Mouse (Mus musculus): ENCODE results near the gene Msh3.
"Not testable (repeated sequence)": the region's sequence is repeated elsewhere in the genome, so short reads cannot be mapped to it uniquely, and the experiment has no call there.

Msh3 gene

DNA sequence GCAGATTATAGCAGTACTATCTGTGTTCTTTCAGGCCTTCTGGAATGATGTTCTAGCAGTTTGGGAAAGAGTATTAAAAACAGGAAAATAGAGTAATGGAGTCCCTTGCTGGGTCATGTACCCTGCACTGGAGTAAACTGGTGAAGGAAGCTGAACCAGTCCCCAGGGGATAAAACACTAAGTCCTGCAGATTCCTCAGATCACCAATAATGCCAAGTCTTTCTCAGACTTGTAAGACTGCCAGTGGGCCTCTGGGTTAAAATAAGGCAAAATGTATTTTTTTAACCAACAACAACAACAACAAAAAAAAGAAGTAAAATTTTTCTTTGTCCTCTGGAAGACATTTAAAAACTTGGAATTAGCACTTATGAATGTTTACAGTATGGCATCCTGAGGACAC lies 102.5 kb downstream of the Msh3 start:
- DNase-seq (ENCODE audit: low read depth, low spot score) = no peak

DNA sequence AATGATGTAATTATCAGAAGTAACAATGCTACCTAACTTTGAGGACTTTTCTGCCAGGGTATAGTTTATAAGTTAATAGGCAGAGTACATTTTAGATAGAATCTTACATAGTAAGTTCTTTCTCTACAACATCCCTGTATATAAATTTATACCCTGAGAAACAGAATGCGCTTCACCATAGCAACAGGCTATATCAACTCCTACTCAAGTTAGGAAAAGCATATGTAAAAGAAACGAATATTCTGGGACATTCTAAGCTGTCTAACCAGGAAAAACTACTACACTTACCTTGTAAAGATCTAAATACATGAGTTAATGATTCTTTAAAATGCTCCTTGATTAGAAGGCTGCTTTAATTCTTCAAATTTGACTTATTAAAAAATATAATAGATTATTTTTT lies 107.2 kb downstream of the Msh3 start:
- DNase-seq (ENCODE audit: low read depth, low spot score) = no peak

DNA sequence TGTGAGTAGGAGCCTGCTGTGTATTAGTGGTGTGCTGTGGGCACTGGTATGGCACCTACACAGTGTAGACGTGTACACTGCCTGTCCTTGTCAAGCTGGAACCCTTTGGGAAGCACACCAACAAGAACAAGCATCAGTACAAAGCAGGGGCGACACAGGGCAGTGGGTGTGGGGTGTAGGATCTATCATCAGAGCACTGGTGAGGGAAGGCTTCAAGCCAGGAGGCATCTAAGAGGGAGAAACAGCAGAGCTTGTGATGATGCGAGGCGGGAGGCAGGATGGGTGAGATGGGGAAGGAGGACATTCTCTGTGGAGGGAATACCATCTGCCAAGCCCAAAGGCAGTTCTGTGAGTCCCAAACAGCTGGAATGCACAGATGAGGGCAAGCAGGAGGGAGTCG lies 107.8 kb downstream of the Msh3 start:
- no peak for DNase-seq (ENCODE audit: low read depth, low spot score)

DNA sequence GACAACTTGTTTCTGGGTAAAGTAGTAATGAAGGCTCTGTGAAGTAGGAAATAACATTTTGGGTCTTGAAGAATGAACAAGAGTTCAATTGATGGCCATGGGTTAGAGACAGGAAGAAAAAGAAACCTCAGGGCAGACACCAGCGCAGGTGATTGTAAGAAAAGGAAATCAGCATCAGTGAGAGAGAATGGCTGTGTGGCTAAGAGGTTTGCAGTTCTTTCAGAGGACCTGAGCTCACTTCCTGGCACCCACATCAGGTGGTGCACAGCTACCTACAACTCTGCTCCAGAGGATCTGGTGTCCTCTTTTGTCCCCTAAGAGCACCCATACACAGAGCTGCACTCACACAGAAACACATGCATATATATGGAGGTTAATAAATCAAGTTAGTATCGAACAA lies 110.1 kb downstream of the Msh3 start:
- no peak for DNase-seq (ENCODE audit: low read depth, low spot score)

DNA sequence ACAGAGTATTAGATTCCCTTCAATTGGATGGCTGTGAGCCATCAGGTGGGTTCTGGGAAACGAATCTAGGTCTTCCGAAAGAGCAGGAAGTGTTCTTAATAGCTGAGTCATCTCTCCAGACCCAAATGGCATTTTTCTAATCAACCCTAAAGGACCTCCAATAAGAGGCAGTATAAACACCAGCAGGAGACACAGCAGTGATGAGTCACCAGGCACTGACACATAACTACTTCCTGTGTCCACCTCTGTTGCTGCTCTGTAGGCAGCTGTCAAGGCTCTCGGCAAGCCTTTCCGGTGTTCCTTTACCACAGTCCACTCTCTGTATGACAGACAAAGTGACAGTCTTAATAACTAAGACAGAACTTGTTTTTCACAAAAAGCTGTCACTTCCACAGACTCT lies 113.4 kb downstream of the Msh3 start:
- no peak for DNase-seq (ENCODE audit: low read depth, low spot score)

DNA sequence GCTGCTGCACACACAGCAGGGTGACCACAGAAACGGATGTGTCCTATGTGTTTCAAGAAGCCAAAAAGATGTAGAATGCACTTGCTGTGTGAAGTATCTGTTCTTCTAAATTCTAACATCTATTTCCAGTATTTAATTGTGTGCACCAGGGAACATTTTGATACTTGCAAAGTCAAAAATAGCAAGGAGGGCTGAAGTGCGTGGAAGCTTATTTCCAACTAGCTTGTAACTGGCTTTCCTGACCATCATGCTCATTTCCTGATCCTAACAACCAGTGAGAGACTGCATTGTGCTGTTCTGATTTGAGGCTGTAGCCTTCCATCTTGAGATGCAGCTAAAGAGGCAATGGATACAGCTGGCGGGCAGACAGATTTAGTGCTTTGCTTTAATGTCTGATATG lies 116.9 kb downstream of the Msh3 start:
- DNase-seq (ENCODE audit: low read depth, low spot score) = no peak

DNA sequence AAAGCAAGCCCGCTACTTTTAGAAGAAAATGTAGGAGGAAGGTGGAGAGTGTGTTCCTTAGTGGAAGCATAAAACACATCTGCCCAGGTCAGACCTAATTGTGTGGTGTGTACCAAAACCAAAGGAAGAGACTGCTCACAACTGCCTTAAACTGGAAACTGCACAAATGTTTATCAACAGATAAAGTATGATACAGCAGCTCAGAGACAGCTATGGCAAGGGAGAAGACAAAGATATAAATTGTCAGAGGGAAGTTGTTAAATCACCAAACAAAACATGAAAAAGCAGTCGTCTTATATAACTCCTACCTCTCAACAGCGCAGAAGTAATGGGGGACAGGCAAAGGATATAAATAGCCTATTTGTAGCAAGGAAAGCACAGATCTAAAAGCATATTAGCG lies 117.8 kb downstream of the Msh3 start:
- DNase-seq (ENCODE audit: low read depth, low spot score) = no peak

DNA sequence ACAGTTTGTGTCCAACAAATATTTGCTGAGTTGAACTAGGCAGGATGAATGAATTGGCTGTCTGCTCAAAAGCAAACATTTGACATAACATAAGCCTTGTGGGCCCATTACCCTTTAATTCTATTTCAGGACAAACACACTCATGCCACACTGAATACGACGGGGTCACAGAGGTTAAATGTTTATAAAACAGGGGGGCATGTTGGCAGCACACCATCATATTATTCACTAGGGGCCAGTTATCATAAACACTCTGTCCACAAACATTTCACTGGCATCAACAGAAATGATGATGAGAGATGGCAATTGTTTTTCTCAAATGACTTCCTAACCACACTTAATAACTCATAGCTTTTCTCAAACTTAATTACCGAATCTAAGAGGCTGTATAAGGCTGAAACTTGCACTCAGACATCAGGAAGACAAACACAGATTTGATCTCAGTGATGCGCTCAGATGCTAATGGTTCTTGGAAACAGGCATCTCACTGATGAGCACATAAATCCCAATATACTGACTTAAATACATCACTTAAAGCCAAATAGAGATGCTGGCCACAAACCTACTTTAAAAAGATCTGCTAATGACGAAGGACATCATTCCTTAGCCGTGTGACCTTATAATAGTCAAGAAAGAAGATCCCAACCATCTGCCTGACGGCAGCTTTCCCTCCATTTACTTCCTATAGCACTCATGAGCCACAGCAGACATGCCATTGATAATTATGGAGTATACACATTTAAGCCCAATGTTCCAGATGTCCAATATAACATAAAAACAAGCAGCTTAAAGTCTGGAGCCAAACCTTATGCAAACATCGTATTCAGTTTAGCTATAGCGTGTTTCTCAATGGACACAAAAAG lies 122.5 kb downstream of the Msh3 start:
- no peak for DNase-seq (ENCODE audit: low read depth, low spot score)

DNA sequence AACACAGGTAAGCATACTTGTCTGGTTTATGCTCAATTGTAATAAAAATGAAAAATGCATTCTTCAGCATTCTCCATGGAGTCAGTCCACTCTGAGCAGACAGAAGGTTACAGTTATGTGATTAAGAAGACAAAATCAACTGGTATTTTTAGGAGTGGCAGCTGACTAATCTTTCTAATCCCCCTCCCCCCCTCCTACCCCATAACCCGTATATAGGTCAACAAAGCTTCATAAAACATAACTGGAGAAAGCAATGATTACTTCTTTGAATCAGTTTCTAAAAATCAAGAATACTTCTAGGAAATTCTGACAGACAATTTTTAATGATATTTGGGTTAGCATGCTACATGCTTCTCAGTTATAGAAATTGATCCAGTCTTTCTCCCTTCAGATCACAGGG lies 126.8 kb downstream of the Msh3 start:
- no peak for DNase-seq (ENCODE audit: low read depth, low spot score)

DNA sequence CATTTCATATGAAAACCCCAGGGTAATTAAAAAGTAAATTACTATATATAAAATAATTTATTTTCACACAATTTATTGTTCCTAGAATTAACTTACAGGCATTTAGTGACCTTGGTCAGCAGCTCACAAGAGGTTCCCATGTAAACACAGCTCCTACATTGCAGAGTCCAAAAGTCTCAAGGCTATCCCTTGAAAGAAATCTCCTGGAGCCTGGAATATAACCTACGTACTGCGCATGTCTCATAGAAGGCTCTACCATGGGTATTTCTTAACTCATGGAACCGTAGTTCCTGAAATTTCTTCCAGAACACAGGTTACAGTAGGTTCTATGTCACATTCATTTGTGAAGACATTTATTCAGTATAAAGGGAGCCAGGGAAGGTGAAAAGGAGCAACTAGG lies 131.2 kb downstream of the Msh3 start:
- DNase-seq (ENCODE audit: low read depth, low spot score) = no peak

DNA sequence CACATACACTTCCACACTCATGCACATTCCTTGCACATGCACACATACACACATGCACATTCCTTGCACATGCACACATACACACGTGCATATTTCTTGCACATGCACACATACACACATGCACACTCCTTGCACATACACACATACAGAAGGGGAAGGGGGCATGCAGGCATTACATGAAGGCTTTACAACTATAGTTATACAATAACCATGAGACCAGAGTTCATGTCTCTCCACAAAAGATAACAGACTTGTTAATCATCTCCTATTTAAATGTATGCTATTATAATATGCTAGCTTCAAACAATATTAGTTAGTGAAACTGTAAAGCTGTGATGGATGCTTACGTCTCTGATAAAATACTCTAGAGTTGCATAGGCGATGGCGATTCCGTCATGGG lies 132.0 kb downstream of the Msh3 start:
- DNase-seq (ENCODE audit: low read depth, low spot score) = no peak

DNA sequence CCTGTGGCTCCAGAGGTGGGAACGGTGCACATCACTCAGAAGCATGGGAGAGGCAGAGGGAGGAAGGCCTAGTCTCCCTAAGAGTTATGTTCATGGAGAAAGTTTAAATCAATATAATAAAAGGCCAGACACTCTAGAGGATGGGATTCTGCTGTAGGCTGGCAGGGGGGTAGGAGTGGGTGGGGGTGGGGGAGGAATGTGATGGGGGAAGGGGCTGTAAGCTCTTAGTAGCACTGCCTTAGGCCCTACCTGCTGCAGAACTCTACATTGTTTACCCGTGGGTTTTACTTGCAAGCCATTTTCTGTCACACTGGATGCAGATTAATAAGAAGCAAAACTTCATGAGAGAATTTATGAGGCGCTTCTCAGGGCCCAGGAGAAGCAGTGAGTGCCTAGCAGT lies 135.0 kb downstream of the Msh3 start:
- DNase-seq (ENCODE audit: low read depth, low spot score) = no peak

DNA sequence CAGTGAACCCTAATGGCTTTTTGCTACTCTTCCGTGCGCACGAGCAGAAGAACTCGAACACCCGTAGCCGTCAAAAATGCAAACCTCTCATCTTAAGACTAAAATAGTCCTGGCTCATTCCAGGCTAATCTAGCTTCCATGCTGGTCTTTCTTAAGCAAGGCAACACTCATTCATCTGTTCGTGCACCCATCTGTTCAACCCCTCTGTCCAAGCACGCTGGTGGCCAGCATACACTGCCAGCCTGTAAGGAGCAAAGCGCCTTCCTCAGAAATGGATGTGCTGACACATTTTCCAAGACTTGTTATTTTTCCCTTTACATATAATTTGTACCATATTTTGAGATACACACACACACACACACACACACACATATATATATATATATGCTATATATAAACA lies 137.6 kb downstream of the Msh3 start:
- DNase-seq (ENCODE audit: low read depth, low spot score) = no peak

DNA sequence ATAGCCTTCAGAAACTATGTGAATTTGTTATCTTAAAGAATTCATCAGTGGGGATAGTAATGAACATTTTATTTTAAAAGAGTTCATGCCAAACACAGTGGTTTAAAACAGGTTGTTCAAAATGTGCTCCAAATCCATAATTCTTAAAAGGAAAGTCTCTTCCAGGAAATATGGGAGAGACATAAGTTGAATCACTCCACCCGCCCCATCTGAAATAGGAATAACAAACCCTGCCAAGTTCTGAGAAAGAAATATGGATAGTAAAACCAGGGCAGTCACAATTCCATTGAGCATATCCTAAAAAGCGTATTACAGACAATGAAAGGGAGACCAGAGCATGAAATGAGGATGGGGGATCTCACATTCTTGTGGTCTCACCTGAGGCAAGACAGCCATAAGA lies 157.9 kb downstream of the Msh3 start:
- no peak for DNase-seq (ENCODE audit: low read depth, low spot score)

DNA sequence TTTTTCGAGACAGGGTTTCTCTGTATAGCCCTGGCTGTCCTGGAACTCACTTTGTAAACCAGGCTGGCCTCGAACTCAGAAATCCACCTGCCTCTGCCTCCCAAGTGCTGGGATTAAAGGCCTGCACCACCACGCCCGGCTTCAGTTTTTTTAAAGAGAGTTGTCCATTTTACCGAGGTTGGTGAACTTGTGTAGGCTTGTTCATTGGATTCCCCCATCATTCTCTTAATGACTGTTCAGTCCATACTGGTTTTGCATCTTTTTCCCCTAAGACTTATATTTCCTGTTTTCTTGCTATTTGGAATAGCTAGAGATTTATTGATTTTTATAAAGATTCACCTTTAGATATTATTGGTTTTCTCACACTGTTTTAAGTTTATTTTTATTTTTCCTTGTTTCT lies 161.0 kb downstream of the Msh3 start:
- DNase-seq (ENCODE audit: low read depth, low spot score) = not testable (repeated sequence)

DNA sequence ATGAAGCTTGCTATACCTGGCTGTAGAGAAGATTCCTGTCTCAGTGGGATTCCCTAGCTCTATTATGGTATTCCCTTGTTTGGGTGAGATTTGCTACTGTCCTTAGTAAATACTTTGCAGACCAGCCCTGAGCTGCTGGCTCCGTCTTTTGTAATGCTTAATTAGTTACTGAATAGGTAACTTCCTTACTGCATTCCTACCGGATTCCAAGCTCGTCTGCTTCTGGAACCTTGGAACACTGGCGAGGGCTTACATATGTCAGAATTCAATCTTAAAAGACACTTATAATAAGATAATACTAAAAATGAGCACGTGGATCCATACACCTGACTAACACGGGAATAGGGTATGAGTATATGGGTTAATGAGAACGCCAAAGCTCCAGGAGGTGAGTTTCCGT lies 182.1 kb downstream of the Msh3 start:
- DNase-seq (ENCODE audit: low read depth, low spot score) = not testable (repeated sequence)
